In the genomic region with DNA sequence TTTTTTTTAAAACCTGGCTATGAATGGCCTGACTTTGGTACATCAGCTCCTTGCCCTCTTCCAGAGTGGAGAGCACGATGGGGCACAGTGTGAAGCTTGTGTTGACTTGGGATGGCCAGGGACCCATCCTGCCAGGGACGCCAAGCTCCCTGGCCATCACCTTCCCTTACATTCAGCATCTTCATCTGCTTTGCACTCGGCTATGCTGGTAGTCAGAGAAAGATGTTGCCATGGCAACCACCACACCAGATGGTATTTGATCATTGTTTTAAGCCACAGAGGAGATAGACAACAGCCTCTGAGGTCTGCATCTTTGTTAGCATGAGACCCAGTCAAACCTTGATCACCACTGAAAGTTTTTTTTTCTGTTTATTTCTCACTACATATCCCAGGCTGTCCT, we compare ENCODE assay signal across 11 mouse cellular contexts.
DNase-seq lines count a peak whose midpoint lies in the region; ATAC-seq and TF ChIP-seq lines count a peak whose summit lies in the region.
"Had no signal": no experiment of that assay in that cellular context is flagged by ENCODE, and none has a peak within 500 bp of the region (broad histone marks: within the 10 kb centered on the region; RNA-seq: fewer than 3 reads in every experiment).

No protein-coding gene starts in this region.

- H3K9me3 ChIP-seq in heart, embryonic 11.5 days (replicated peaks; ENCODE audit: control insufficient read depth, low read length), result 0 out of 2 replicates have a peak, but pooled peaks cover 3% of the 10 kb centered on the region

- H3K4me3 ChIP-seq in left cerebral cortex, adult 2 months, result no peak overlapping the region
- no peak overlapping the region for H3K4me3 ChIP-seq in heart, embryonic 11.5 days (ENCODE audit: low read depth, low read length)
- H3K4me3 ChIP-seq: erythroblast, embryonic 14.5 days; heart, embryonic 13.5 days had no signal

- 70% methylated on average over 3 of the region's 3 CpGs for WGBS in heart, embryonic 11.5 days (ENCODE audit: insufficient replicate concordance)

- H3K36me3 ChIP-seq in heart, embryonic 11.5 days (ENCODE audit: control insufficient read depth, insufficient read depth, low read length), result no peaks in the 10 kb centered on the region
- H3K36me3 ChIP-seq: heart, embryonic 13.5 days had no signal

- peak overlapping the region; percentile 58 for H3K27ac ChIP-seq in left cerebral cortex, adult 2 months
- H3K27ac ChIP-seq in heart, embryonic 11.5 days (ENCODE audit: low read depth, low read length), result no peak overlapping the region
- H3K27ac ChIP-seq: heart, embryonic 13.5 days; liver, embryonic 14.5 days had no signal

- intact Hi-C loops in left cerebral cortex, adult 2 months (cut with DNase I), result no loop called here

- H3K9ac ChIP-seq in heart, embryonic 11.5 days (ENCODE audit: low read depth, low read length), result no peak overlapping the region
- H3K9ac ChIP-seq: liver, embryonic 14.5 days had no signal

- no peak for DNase-seq in cerebellum, postnatal 4 days (ENCODE audit: low spot score in 2 of 2)
- DNase-seq in thymus, postnatal 14 days, result peak; percentile 33
- no peak for DNase-seq in thymus, postnatal 36 days
- peak in 1 of 2 experiments; percentile 54 for DNase-seq in left cerebral cortex, adult 2 months (ENCODE audit: extremely low spot score in 1 of 2, low spot score in 2 of 2)
- no peak for DNase-seq in kidney, postnatal 4 days

- H3K4me2 ChIP-seq in heart, embryonic 11.5 days, result no peak overlapping the region
- H3K4me2 ChIP-seq: heart, embryonic 13.5 days had no signal

- H3K4me1 ChIP-seq in heart, embryonic 11.5 days (ENCODE audit: control insufficient read depth, insufficient read depth, low read length), result peaks cover 4% of the 10 kb centered on the region

- no peaks in the 10 kb centered on the region for H3K27me3 ChIP-seq in heart, embryonic 11.5 days (ENCODE audit: control insufficient read depth, insufficient read depth, low read length)
- H3K27me3 ChIP-seq: heart, embryonic 13.5 days had no signal

- TF ChIP-seq CTCF in left cerebral cortex, adult 2 months (IDR thresholded peaks at IDR 0.05), result no peak

- peak; percentile 33; the same call in 1 of the 2 replicates for ATAC-seq in cerebellum, adult (ENCODE audit: insufficient number of reproducible peaks, low FRiP score, low TSS enrichment)
- ATAC-seq in heart, embryonic 11.5 days (replicated peaks; ENCODE audit: insufficient number of reproducible peaks, low FRiP score, low TSS enrichment), result no peak
- no peak for ATAC-seq in monocyte, adult 5-6 weeks (replicated peaks; ENCODE audit: insufficient number of reproducible peaks, low FRiP score, low TSS enrichment, poor library complexity, severe bottlenecking)
